Mouse (Mus musculus): ENCODE data around the gene Fam83g. TPM values are rescaled to one million over a fixed set of nuclear protein-coding genes. Genes with fewer than 3 reads are reported as not detected.

Fam83g gene
- total RNA-seq, 2 experiments from 2014 or later: 0.07 to 0.24 TPM

Other genes with a start within 250 kb of the Fam83g start
- under 1 TPM; 0.17 to 0.34 TPM for gene Rnf112, start 230.0 kb upstream of the Fam83g start, total RNA-seq (2021)
- gene Mfap4, start 198.7 kb upstream of the Fam83g start, total RNA-seq (2021): 100 to 1,000 TPM; 112 to 142 TPM
- gene Mapk7, start 189.7 kb upstream of the Fam83g start, total RNA-seq (2021): 1 to 10 TPM; 8.9 to 9.7 TPM
- 10 to 100 TPM in 1 of 2 experiments, 1 to 10 TPM in 1; 9.4 to 11.1 TPM for gene B9d1, start 178.9 kb upstream of the Fam83g start, total RNA-seq (2021)
- 10 to 100 TPM; 23.4 to 29.8 TPM for gene Epn2, start 104.4 kb upstream of the Fam83g start, total RNA-seq (2021)
- 10 to 100 TPM; 13.9 to 15.4 TPM for gene Grap, start 30.8 kb upstream of the Fam83g start, total RNA-seq (2021)
- not detected for gene Slc5a10, start 36.7 kb downstream of the Fam83g start, total RNA-seq (2021)
- 1 to 10 TPM; 6.4 to 7.0 TPM for gene Prpsap2, start 78.0 kb downstream of the Fam83g start, total RNA-seq (2021)
- 10 to 100 TPM; 45.8 to 48.1 TPM for gene Ulk2, start 171.0 kb downstream of the Fam83g start, total RNA-seq (2021)
- 10 to 100 TPM; 14.7 to 15.6 TPM for gene Akap10, start 246.2 kb downstream of the Fam83g start, total RNA-seq (2021)

Data from heart, postnatal 14 days (tissue).